Mouse (Mus musculus) megakaryocyte, embryonic 14.5 days (primary cell): ENCODE measurements around the gene Rbm33. TPM values are rescaled to one million over a fixed set of nuclear protein-coding genes. Genes with fewer than 3 reads are reported as not detected.

Source experiments
- H3K27me3 ChIP-seq: replicated peaks from 2 replicates; pipeline ENCODE3; 2012; ENCODE audit warnings: inconsistent platforms
- H3K36me3 ChIP-seq: replicated peaks from 2 replicates; pipeline ENCODE3; 2012; ENCODE audit warnings: low read length, inconsistent platforms, mixed read lengths
- H3K4me1 ChIP-seq: 2 replicates; pipeline ENCODE4 v1.6.1; 2012; ENCODE audit warnings: inconsistent platforms
- H3K4me3 ChIP-seq: replicated peaks from 2 replicates; pipeline ENCODE3; 2012; ENCODE audit warnings: moderate library complexity, mild to moderate bottlenecking, inconsistent platforms
- H3K9me3 ChIP-seq: 2 replicates; pipeline ENCODE4 v1.6.1; 2012; ENCODE audit warnings: inconsistent platforms
- FLI1 ChIP-seq: IDR thresholded peaks from 2 replicates; pipeline ENCODE4 v1.6.1; 2012; ENCODE audit warnings: low read length, inconsistent platforms, mixed read lengths
- GATA1 ChIP-seq: IDR thresholded peaks from 3 replicates; pipeline ENCODE4 v1.6.1; 2012; ENCODE audit warnings: mixed read lengths, low read length, inconsistent platforms, borderline replicate concordance
- polyA plus RNA-seq: library from polyadenylated mRNA; stranded (reverse); fragments of >175 nt; gene quantifications from 2 replicates; pipeline ENCODE4 v1.2.3, GENCODE M21; 2012; ENCODE audit warnings: low replicate concordance; ENCODE audit not compliant: insufficient read depth

Gene Rbm33
- polyA plus RNA-seq, 1 experiment: 9.5 TPM

DNA sequence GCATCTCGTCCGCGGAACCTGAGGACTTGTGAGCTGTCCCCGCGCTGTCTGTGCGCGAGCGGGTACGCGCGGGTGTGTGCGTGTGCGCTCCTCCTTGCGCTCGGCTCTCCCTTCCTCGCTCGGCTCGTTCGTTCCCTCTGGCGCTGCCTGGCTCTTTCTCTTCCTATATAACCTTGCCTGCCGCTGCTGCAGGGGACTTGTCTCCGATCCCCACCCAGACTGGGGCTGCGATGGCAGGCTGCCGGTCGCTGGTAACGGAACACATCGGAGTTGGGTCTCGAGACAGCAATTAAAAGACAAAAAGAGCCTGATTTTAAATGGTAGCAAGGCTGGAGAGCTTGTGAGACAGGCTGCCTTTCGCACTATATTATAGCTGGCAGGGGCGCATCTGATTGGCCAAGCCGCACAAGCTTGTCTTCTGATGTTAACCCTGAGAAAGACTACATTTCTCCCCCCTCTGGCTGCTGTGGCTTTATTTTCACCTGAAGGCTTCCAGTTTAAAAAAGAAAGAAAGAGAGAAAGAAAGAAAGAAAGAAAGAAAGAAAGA, 149.9 kb downstream of the Rbm33 start, which contains the start of gene Shh:
Shh (minus strand) TSS at position 497 of the 547 bp plus-strand sequence.
- Histone ChIP-seq H3K36me3 (no peaks in the 10 kb centered on the region), H3K4me1 (peaks cover 9% of the 10 kb centered on the region; the same call in 1 of the 2 replicates), H3K4me3 (no peak within 1 kb of the TSS), H3K9me3 (peaks cover 5% of the 10 kb centered on the region), H3K27me3 (peaks cover 95% of the 10 kb centered on the region)
- TF ChIP-seq GATA1 (no peak), FLI1 (no peak)

Other genes with a start within 250 kb of the Rbm33 start
- 25.6 and 34.0 TPM in 2 replicates for gene Insig1, start 245.8 kb upstream of the Rbm33 start, polyA plus RNA-seq
- 0.47 TPM in 1 of 2 replicates, not detected in the other for gene En2, start 151.4 kb upstream of the Rbm33 start, polyA plus RNA-seq
- gene Cnpy1, start 71.3 kb upstream of the Rbm33 start, polyA plus RNA-seq: not detected in 2 replicates
- gene Shh, start 150.1 kb downstream of the Rbm33 start, polyA plus RNA-seq: not detected in 2 replicates